Mouse (Mus musculus) lung, adult 2 months (tissue): Measurements from ENCODE around the gene Hipk4.

Experiments used
- CTCF ChIP-seq: fragments of 200-500 bp; IDR thresholded peaks from 2 replicates; pipeline ENCODE4 v1.5.1; 2011; ENCODE audit warnings: mild to moderate bottlenecking, low read length, control low read depth; ENCODE audit not compliant: insufficient read depth
- POLR2A ChIP-seq: fragments of 200-500 bp; IDR thresholded peaks from 2 replicates; pipeline ENCODE4 v1.6.1; 2011; ENCODE audit warnings: low read depth, mild to moderate bottlenecking, control low read depth, low read length, borderline replicate concordance; ENCODE audit errors: extremely low read depth

- TF ChIP-seq CTCF (no peak), POLR2A (no peak)
Measured at GRCm38 (mm10) chr7:27540935-27541334, 17.9 kb downstream of the Hipk4 start.
